Mouse (Mus musculus) heart, adult 18-20 months (tissue): ENCODE measurements at regions not wholly inside any gene's neighbourhood (a gene's known extent, or its start where the extent isn't known, plus 50 kb on each side); places are given as distances from the start of the nearest gene placed in this dataset.

Source experiments
- DNase-seq, 2 experiments: peaks; one replicate each; pipeline ENCODE4 v3.0.0; 2021 to 2022; ENCODE audit warnings: mixed read lengths in 1 of 2

DNA sequence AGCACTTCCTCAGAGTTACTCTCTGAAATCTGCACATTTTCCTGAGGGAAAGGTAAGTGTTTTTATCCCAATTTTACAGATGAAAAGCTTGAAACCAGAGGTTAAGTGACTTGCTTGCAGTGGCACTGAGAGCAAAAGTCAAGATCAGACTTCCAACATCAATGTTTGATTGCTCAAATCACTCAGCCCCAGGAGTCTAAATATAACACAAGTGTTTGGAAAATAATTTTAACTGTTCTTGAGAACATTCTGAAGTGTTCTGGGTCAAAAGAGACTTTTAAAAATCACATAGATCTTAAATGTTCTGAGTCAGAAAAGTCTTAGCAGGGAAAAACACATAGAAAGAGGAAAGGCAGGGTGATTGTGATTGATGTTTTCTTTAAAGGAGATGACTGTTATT, 848.6 kb upstream of the Cntnap5a start:
- no peak for DNase-seq

DNA sequence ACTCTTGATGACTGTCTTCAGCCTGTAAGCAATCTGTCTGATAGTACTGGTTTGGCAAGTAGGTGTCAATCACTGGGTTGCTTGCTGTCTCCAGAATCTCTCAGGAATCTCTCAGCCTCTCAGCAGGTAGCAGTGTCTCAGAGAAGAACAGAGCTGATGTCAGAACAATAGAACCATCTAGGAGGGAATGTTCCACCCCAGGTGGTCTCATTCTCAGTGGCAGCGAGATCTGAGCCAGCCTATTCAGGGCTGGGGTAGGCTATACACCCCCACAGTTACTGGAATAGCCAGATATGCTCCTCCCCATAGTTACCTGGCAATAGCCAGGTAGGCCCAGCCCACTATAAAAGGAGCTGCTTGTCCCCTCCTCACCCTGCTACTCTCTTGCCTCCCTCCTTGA, 834.9 kb upstream of the Cntnap5a start:
- DNase-seq = no peak

- peak in 1 of 2 experiments; percentile 1 for DNase-seq
These were observed 823.6 kb upstream of the Cntnap5a start for GRCm38 (mm10) chr1:114860983-114861382.

DNA sequence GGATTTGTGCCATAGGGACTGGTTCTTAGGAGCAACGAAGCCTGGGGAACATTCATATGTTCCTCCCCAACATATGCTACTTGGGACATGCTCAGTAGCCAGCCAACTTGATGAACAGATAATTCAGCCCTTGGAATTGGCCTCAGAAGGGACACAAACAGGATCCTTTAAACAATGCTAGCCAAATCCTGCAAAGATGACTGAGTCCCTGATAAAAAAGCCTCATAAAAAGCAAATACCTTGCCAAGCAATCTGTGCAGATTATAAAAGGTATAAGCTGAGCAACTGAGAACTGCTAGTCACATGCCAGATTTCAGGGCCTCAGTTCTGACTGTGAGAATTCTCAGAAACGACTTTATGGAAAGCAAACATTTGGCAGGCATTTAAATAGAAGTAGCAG, 821.6 kb upstream of the Cntnap5a start:
- no peak for DNase-seq

DNA sequence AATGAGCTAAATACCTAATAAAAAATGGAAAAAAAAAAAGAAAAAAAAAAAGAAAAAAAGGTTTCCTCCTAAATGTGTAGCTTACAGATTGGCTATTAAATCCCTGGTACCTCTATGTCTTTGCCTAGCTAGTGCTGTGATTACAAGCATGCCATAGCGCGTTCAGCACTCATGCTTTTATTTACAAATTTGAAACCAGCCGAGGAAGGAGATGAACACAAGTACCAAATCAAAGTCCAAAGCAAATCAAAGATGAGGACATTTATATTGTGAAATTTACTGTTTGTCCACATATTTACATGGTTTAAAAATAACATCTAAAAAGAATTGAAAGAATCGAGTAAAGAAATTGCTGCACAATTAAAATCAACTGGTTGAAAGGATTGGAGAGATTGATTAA, 808.8 kb upstream of the Cntnap5a start:
- no peak for DNase-seq
